Mouse (Mus musculus) hindbrain, embryonic 15.5 days (tissue): ENCODE data around the gene Krtap13. TPM values are rescaled to one million over a fixed set of nuclear protein-coding genes. Genes with fewer than 3 reads are reported as not detected.
"Not testable (repeated sequence)": the region's sequence is repeated elsewhere in the genome, so short reads cannot be mapped to it uniquely, and the experiment has no call there.

ENCODE experiments used
- ATAC-seq: fragments of 200-750 bp; cut with Nextera tagmentation; 2 replicates; pipeline ENCODE4 v1.8.0; 2017; ENCODE audit warnings: low read depth, moderate number of reproducible peaks, moderate TSS enrichment; ENCODE audit not compliant: low FRiP score
- H3K27ac ChIP-seq: fragments of 300-500 bp; sonication (generic); replicated peaks from 2 replicates; pipeline ENCODE4 v1.5.1; 2015; ENCODE audit warnings: mild to moderate bottlenecking, inconsistent platforms
- H3K27me3 ChIP-seq: fragments of 300-500 bp; sonication (generic); 2 replicates; pipeline ENCODE4 v1.6.1; 2015; ENCODE audit warnings: control low read depth, inconsistent platforms
- H3K36me3 ChIP-seq: fragments of 300-500 bp; sonication (generic); 2 replicates; pipeline ENCODE4 v1.6.1; 2015; ENCODE audit warnings: control low read depth, inconsistent platforms
- H3K4me1 ChIP-seq: fragments of 300-500 bp; sonication (generic); replicated peaks from 2 replicates; pipeline ENCODE4 v1.6.1; 2015; ENCODE audit warnings: control low read depth, inconsistent platforms
- H3K4me2 ChIP-seq: fragments of 300-500 bp; sonication (generic); 2 replicates; pipeline ENCODE4 v1.6.1; 2015; ENCODE audit warnings: moderate library complexity, mild to moderate bottlenecking, inconsistent platforms
- H3K4me3 ChIP-seq: fragments of 300-500 bp; sonication (generic); 2 replicates; pipeline ENCODE4 v1.5.1; 2015; ENCODE audit warnings: mild to moderate bottlenecking, inconsistent platforms
- H3K9ac ChIP-seq: fragments of 300-500 bp; sonication (generic); 2 replicates; pipeline ENCODE4 v1.6.1; 2015; ENCODE audit warnings: inconsistent platforms
- H3K9me3 ChIP-seq: fragments of 300-500 bp; sonication (generic); 2 replicates; pipeline ENCODE4 v1.6.1; 2016; ENCODE audit warnings: control low read depth, inconsistent platforms
- WGBS: fragments of 180-500 bp; shearing (Covaris S2); methylation state at CpG from one replicate; pipeline ENCODE4 v1.1.7; 2015; 5-methylcytosine and 5-hydroxymethylcytosine counted together
- polyA plus RNA-seq: library from polyadenylated mRNA; unstranded; fragments of >200 nt; fragmentation: Nextera tagmentation; extraction: Ambion mirVana; gene quantifications from 2 replicates; pipeline ENCODE4 v1.2.1, GENCODE M21; 2015

Krtap13 gene
- polyA plus RNA-seq: not detected in 2 replicates

DNA sequence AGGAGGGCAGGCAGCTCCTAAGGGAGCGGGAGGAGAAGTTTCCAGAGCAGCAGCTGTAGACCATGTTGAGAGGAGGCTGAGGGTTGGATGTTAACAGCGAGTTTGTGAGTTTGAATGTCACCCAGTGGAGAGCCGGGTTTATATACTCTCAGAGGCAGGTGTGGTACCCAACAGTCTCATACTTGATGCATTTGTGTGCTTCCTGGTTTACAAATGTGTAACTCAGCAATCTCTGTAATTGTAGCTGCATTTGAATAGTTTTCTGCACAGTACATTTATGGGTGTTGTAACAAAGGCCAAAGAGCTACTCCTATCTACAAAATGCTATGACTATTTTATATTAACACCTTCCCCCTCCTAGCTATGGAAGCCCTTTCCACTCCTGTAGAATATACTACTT lies at the start of gene Krtap13:
Gene Krtap13, minus strand, starts transcription at position 101 of the 400 bp plus-strand sequence.
- not testable (repeated sequence) for ATAC-seq, H3K27ac ChIP-seq, H3K4me3 ChIP-seq, H3K27me3 ChIP-seq, H3K4me2 ChIP-seq, H3K9ac ChIP-seq, H3K9me3 ChIP-seq, H3K4me1 ChIP-seq, H3K36me3 ChIP-seq
- 79% methylated on average over 3 of the region's 3 CpGs for WGBS

GRCm38 (mm10) chr16:88786786-88787185 lies 35.4 kb upstream of the Krtap13 start:
- Histone ChIP-seq H3K36me3 (no peaks in the 10 kb centered on the region), H3K9me3 (no peaks in the 10 kb centered on the region), H3K4me1 (no peaks in the 10 kb centered on the region), H3K4me3 (no peak overlapping the region), H3K4me2 (no peak overlapping the region), H3K27ac (no peak overlapping the region), H3K27me3 (no peaks in the 10 kb centered on the region), H3K9ac (no peak overlapping the region)
- ATAC-seq: no peak
- WGBS: 70% methylated on average over 2 of the region's 2 CpGs

DNA sequence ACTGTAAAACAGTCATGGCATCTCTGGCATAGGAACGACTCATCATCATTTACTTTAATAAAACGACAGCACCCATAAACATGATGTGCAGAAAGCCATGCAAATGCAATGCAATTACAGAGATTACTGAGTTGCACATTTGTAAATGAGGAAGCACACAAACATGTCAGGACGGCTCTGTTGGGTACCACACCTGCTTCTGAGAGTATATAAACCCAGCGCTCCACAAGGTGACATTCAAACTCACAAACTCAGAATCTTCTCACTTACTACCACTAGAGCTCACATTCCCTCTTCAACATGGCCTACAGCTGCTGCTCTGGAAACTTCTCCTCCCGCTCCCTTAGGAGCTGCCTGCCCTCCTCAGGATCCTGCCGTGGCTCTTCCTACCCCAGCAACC lies 26.2 kb upstream of the Krtap13 start, which contains the start of gene Gm5965:
Gene Gm5965, plus strand, starts transcription at position 301 of the 400 bp plus-strand sequence.
- no peak within 1 kb of the TSS for H3K4me2 ChIP-seq
- no peaks in the 10 kb centered on the region for H3K9me3 ChIP-seq
- WGBS: 93% methylated on average over 6 of the region's 6 CpGs
- no peaks in the 10 kb centered on the region for H3K27me3 ChIP-seq
- no peaks in the 10 kb centered on the region for H3K4me1 ChIP-seq
- no peak for ATAC-seq
- no peak within 1 kb of the TSS for H3K27ac ChIP-seq
- no peaks in the 10 kb centered on the region for H3K36me3 ChIP-seq
- no peak within 1 kb of the TSS for H3K4me3 ChIP-seq
- H3K9ac ChIP-seq: no peak within 1 kb of the TSS

DNA sequence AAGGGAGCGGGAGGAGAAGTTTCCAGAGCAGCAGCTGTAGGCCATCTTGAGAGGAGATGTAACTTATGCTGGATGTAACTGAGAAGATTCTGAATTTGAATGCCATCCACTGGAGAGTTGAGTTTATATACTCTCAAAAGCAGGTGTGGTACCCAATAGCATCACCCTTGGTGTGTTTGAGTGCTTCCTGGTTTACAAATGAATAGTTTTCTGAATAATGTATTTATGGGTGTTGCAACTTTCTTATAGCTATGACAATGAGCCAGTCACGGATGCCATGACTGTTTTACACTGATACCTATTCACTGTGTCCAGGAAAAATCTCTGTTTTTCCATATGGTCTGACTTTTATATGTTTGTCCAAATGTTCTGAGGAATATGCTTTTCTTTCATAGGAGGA lies 22.7 kb upstream of the Krtap13 start, which contains the start of gene 2310057N15Rik:
Gene 2310057N15Rik, minus strand, starts transcription at position 101 of the 400 bp plus-strand sequence.
- H3K27me3 ChIP-seq: no peaks in the 10 kb centered on the region
- H3K4me2 ChIP-seq: no peak within 1 kb of the TSS
- H3K9me3 ChIP-seq: no peaks in the 10 kb centered on the region
- H3K27ac ChIP-seq: no peak within 1 kb of the TSS
- no peak for ATAC-seq
- H3K9ac ChIP-seq: no peak within 1 kb of the TSS
- no peaks in the 10 kb centered on the region for H3K4me1 ChIP-seq
- no peaks in the 10 kb centered on the region for H3K36me3 ChIP-seq
- WGBS: 89% methylated on average over 2 of the region's 2 CpGs
- H3K4me3 ChIP-seq: no peak within 1 kb of the TSS

DNA sequence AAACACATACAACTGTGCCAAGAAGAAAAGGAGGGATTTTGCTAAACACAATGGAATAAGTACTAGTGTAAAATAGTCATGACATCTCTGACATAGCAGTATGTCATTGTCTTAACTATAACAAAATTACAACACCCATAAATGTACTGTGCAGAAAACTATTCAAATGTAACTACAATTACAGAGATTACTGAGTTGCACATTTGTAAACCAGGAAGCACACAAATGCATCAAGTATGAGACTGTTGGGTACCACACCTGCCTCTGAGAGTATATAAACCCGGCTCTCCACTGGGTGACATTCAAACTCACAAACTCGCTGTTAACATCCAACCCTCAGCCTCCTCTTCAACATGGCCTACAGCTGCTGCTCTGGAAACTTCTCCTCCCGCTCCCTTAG lies 7.1 kb upstream of the Krtap13 start, which contains the start of gene 2310034C09Rik:
Gene 2310034C09Rik, plus strand, starts transcription at position 301 of the 400 bp plus-strand sequence.
- H3K27me3 ChIP-seq, H3K27ac ChIP-seq, H3K36me3 ChIP-seq, H3K4me1 ChIP-seq, ATAC-seq, H3K4me2 ChIP-seq, H3K9ac ChIP-seq, H3K4me3 ChIP-seq, H3K9me3 ChIP-seq: not testable (repeated sequence)
- WGBS: 92% methylated on average over 3 of the region's 3 CpGs

DNA sequence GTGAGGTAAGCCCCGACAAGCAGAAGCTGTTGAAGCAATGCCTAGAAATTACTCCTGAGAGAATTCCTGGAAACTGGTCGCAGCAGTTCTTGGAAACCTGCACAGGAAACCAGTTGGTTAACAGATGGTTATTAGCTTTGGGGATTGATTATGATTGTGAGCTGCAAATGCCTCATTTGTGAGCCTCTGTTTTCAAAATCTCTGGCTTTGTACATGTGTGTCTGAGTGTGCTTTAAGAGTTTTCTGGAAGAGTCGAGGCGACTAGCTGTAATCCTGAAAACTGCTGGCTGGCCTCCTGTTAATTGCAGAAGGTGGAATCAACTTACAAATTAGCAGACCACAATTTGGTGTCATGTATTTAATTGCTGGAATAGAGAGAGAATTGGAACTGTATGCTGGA lies 3.5 kb downstream of the Krtap13 start:
- Histone ChIP-seq H3K4me3 (no peak overlapping the region), H3K4me1 (no peaks in the 10 kb centered on the region), H3K4me2 (no peak overlapping the region), H3K9me3 (no peaks in the 10 kb centered on the region), H3K9ac (no peak overlapping the region), H3K27ac (no peak overlapping the region), H3K36me3 (no peaks in the 10 kb centered on the region), H3K27me3 (no peaks in the 10 kb centered on the region)
- WGBS: 64% methylated on average over 4 of the region's 4 CpGs
- no peak for ATAC-seq

DNA sequence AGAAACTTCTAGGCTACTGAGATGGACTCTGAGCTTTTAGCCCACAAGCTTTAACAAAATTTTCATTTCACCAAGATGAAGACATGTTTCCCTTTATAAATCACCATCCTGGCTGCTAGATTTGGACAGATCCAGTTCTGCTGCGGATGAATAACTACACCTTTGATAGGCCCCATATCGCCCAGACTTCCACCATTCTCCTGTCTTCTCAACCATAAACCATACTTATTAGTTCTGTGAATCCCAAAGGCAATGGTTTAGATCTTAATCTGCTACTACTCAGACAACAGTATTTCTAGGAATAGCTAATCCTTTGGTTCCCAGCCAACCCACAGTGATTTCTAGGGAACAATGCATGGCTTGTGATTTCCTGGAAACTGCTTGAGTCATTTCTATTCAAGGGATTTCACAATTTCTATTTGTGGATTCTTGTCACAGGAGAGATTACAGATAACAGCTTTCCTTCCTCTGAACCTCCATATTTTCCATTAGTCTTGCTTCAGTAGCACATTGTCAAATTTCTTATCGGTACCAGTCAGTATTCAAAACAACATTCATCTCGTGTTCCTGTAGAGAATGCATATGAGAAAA lies 6.6 kb downstream of the Krtap13 start:
- Histone ChIP-seq H3K27me3 (no peaks in the 10 kb centered on the region), H3K36me3 (no peaks in the 10 kb centered on the region), H3K27ac (no peak overlapping the region), H3K4me3 (no peak overlapping the region), H3K9ac (no peak overlapping the region), H3K9me3 (no peaks in the 10 kb centered on the region), H3K4me2 (no peak overlapping the region), H3K4me1 (no peaks in the 10 kb centered on the region)
- 72% methylated on average over 4 of the region's 4 CpGs for WGBS
- ATAC-seq: no peak

DNA sequence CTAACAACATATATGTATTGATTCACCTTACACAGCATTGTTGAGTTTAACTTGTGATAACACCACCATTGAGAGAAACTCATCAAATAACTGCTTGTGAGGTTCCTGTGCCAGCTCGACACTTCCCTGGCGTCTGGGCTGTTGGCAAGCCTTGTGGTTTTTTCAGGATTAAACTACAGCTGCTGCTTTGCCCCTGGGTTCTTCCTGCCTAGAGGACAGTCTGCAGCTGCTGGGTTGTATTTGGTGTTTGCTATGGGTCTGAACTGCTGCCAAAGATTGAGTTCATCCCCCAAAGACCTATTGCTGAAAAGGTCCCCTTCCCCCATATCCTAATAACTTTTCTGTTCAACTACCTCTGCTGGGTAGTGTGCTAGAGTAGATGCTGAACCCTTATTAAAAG lies 16.0 kb downstream of the Krtap13 start:
- H3K9ac ChIP-seq: no peak overlapping the region
- no peak overlapping the region for H3K4me2 ChIP-seq
- no peak for ATAC-seq
- no peak overlapping the region for H3K27ac ChIP-seq
- H3K4me3 ChIP-seq: no peak overlapping the region
- WGBS: 43% methylated on average over 2 of the region's 2 CpGs
- H3K27me3 ChIP-seq: no peaks in the 10 kb centered on the region
- no peaks in the 10 kb centered on the region for H3K36me3 ChIP-seq
- no peaks in the 10 kb centered on the region for H3K4me1 ChIP-seq
- no peaks in the 10 kb centered on the region for H3K9me3 ChIP-seq

DNA sequence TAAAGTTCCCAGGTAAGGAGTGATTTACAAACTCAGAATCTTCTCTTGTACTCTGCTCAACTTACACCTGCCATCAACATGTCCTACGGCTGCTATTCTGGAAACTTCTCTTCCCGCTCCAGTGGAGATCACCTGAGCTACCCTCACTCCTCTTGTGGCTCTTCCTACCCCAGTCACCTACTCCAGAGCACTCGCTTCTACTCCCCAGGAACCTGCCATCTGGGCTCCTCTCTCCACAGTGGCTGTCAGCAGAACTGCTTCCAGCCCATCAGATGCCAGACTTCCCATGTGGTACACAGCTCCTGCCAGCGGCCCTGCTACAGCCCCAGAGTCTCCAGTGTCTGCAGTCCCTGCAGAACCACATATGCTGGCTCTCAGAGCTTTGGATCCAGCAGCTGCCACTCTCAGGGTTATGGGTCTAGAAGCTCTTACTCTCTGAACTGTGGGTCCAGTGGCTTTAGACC lies 22.6 kb downstream of the Krtap13 start, which contains the start of gene Krtap13-1:
Gene Krtap13-1, plus strand, starts transcription at position 51 of the 464 bp plus-strand sequence.
- ATAC-seq: no peak
- no peak within 1 kb of the TSS for H3K9ac ChIP-seq
- H3K27ac ChIP-seq: no peak within 1 kb of the TSS
- whole genome bisulfite sequencing: 86% methylated on average over 4 of the region's 4 CpGs
- H3K4me3 ChIP-seq: no peak within 1 kb of the TSS
- H3K4me1 ChIP-seq: no peaks in the 10 kb centered on the region
- no peaks in the 10 kb centered on the region for H3K9me3 ChIP-seq
- no peaks in the 10 kb centered on the region for H3K36me3 ChIP-seq
- H3K4me2 ChIP-seq: no peak within 1 kb of the TSS
- no peaks in the 10 kb centered on the region for H3K27me3 ChIP-seq

DNA sequence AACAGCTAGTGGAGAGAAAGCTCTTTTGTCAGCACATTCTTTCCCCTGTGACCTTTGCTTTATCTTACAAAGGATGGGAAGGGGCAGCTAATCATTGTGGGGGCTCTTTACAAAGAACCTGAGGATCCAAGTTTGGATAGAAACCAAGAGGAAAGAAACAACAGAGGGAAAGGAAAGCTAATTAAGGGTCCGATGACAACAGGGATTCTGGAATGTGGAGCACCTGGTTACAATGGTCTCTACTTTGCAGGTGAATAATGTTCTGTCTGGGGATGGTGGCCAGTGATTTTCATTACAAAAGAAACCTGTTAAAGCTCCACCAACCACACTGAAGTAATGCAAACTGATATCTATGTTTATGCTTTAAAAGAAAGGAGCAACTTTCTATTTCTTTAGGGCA lies 31.4 kb downstream of the Krtap13 start:
- no peak for ATAC-seq
- Histone ChIP-seq H3K4me3 (no peak overlapping the region), H3K36me3 (no peaks in the 10 kb centered on the region), H3K4me2 (no peak overlapping the region), H3K9me3 (no peaks in the 10 kb centered on the region), H3K9ac (no peak overlapping the region), H3K27ac (no peak overlapping the region), H3K27me3 (no peaks in the 10 kb centered on the region), H3K4me1 (no peaks in the 10 kb centered on the region)
- 19% methylated on average over 1 of the region's 1 CpGs for WGBS

DNA sequence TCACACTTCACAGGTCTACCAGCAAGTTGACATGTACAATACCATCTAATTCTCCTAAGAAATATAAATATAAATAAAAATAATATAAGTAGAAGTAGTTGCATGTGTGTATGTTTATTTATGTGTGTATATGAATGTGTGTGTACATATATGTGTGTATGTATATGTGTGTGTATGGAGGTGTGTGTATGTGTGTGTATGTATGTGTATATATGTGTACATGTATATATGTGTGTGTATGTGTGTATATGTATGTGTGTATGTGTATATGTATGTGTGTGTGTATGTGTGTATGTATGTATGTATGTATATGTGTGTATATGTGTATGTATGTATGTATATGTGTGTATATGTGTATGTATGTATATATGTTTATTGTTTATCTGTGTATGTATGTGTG lies 34.9 kb downstream of the Krtap13 start:
- Histone ChIP-seq H3K9me3 (no peaks in the 10 kb centered on the region), H3K27me3 (no peaks in the 10 kb centered on the region), H3K36me3 (no peaks in the 10 kb centered on the region), H3K4me1 (no peaks in the 10 kb centered on the region), H3K4me2 (no peak overlapping the region), H3K27ac (no peak overlapping the region), H3K9ac (no peak overlapping the region), H3K4me3 (no peak overlapping the region)
- no peak for ATAC-seq

- no peak overlapping the region for H3K4me2 ChIP-seq
- no peaks in the 10 kb centered on the region for H3K4me1 ChIP-seq
- H3K9ac ChIP-seq: no peak overlapping the region
- H3K27me3 ChIP-seq: no peaks in the 10 kb centered on the region
- no peaks in the 10 kb centered on the region for H3K36me3 ChIP-seq
- H3K27ac ChIP-seq: no peak overlapping the region
- 87% methylated on average over 6 of the region's 6 CpGs for WGBS
- no peak overlapping the region for H3K4me3 ChIP-seq
- ATAC-seq: no peak
- H3K9me3 ChIP-seq: no peaks in the 10 kb centered on the region
These were observed 40.2 kb downstream of the Krtap13 start for GRCm38 (mm10) chr16:88711245-88711644.

DNA sequence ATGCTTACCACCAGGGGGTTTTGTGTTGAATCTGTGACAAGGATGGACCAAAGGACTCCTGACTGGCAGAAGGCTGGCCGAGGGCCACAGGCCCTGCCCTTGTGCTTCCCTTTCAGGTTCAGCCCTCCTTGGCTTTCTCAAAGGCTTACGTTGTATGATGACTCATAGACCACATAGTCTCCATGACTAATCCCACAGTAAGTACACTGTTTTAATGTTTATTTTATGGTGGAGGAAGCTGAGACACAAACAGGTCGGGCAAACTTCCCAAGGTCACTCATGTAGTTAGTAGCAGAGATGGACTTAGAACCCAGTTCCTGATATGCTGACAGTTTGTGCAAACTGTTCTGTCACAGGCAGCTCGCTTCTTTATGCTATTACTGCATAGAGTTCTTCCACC lies 40.7 kb downstream of the Krtap13 start:
- Histone ChIP-seq H3K4me2 (no peak overlapping the region), H3K27me3 (no peaks in the 10 kb centered on the region), H3K4me1 (no peaks in the 10 kb centered on the region), H3K4me3 (no peak overlapping the region), H3K36me3 (no peaks in the 10 kb centered on the region), H3K27ac (no peak overlapping the region), H3K9me3 (no peaks in the 10 kb centered on the region), H3K9ac (no peak overlapping the region)
- ATAC-seq: no peak
- WGBS: 75% methylated on average over 4 of the region's 4 CpGs
